Mouse (Mus musculus): Measurements from ENCODE around the gene Gm867. TPM values are rescaled to one million over a fixed set of nuclear protein-coding genes. Genes with fewer than 3 reads are reported as not detected.

Gene Gm867
- total RNA-seq, 2 experiments from 2014 or later = 0.71 to 0.83 TPM

- no peak for DNase-seq (ENCODE audit: low spot score in 2 of 2)
Observed at GRCm38 (mm10) chr10:75936909-75937667, 3.4 kb downstream of the Gm867 start.

DNA sequence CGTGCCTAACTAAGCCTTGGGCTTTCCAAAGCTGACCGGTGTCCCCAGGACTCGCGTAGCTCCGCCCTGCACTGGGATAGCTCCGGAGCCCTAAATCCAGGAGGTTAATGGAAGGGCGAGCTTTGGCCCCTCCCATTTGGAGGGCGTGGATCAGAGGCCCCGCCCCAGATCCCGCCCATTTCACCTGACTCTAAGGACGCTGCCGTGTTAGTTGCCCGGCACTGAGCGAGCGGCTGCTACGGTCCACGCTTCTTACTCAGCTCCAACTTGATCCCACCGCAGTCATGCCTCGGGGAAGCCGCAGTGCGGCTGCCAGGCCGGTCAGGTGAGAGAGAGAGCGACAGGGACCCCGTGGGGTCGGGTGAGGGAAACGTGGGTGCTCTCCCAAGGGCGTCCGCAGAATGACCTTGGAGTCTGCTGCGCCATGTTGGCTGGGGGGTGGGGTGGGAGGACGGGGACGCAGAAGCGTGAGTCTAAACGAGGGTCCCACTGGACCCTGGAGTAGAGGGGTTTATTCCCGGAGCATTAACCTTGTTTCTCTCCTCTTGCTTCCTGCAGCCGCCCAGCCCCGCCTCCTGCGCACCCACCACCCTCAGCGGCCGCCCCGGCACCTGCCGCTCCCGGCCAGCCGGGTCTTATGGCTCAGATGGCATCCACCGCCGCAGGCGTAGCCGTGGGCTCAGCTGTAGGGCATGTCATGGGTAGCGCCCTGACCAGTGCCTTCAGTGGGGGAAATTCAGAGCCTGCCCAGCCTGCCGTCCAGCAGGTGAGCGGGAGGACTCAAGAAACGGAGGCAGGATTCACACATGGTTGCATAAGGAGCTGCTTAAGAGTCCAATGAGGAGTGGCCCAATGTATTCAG, 4.6 kb downstream of the Gm867 start, which contains the start of gene Mmp11:
Mmp11 (minus strand) TSS at position 817 of the 862 bp plus-strand sequence.
- DNase-seq (ENCODE audit: low spot score in 2 of 2) = peak; percentile 53 to 69

DNA sequence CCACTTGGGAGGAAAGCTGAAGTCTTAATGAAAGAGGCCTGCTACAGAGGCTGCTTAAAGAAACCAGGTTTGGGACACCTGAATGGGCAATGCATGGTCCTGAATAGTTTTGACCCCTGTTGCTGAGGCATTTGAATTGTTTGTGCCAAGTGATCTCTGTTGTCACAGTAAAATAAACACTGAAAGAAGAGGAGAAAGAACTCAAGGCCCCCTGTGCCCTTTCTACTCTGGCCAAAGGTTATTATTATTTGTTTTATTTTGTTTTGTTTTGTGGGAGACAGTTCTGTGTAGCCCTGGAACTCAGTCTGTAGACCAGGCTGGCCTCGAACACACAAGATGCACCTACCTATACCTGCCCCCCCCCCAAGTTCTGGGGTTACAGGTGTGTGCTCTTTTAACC, 5.5 kb downstream of the Gm867 start:
- DNase-seq (ENCODE audit: low spot score in 2 of 2) = no peak

- no peak for DNase-seq (ENCODE audit: low spot score in 2 of 2)
Observed at GRCm38 (mm10) chr10:75932891-75933290, 7.6 kb downstream of the Gm867 start, which contains the start of gene Chchd10. TSS of gene Chchd10 (plus strand) at chr10:75933130.

DNA sequence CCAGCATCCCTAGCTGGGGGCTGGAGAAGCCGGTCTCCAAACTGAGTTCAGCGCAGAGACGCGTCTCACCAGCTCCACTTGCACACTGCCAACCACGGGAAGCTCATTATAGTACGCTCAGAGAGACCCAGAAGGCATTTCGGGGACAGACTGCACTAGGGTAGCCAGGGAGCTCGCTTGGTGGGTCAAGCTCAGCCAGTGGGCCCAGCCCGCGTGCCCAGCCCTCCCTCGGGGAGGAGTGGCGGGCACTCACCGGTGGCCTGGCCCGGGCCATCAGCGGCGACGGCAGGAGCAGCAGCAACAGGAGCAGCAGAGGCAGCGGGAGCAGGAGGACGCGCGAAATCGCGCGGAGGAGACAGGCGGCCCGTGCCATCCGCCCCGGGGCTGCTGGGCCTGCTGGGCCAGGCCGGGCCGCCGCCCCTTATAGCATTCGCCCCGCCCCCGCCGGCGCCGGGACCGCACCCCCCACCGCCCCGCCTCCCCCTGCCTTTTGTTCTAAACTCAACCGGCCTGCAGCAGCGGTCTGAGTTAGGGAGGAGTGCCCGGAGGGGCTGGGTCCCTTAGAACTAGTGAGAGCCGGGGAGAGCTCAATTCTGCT, 8.3 kb downstream of the Gm867 start:
- peak; percentile 29 to 53 for DNase-seq (ENCODE audit: low spot score in 2 of 2)

DNA sequence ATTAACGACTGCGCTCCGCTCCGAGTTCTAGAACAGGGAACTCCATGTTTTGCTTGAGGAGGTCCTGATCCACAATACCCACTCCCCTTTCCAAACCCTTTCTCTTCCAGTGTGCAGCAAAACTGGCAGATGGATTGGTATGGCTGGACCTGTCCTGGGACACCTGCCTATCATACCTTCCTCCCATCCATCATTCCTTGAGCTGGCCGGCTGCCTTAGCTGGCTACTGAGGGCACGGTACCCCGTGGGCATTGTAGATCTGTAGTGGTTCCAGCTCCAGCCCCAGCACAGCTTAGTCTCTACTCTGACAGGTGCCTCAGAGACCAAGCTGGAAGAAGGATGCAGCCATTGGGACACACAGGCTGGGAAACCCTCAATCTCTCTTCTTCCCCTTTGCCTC, 9.2 kb downstream of the Gm867 start:
- no peak for DNase-seq (ENCODE audit: low spot score in 2 of 2)

DNA sequence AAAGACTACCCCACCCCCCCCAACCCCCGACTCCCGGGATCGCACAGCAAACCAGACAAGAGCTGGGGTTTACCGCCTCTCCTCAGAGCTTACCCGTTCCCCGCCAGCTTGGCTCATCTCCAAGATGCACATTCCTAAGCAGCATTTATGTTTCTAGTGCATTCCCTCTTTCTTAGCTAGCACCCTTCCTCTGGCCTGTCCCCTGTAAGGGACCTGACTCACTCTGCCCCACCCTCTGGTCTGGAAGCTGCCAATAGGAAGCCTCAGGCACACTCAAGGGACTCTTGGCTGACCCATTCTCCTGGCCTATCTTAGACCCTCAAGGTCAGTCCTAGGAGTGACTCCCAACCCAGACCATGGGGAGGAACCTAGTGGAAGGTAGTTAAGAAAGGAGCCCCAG, 10.2 kb downstream of the Gm867 start:
- DNase-seq (ENCODE audit: low spot score in 2 of 2) = no peak

DNA sequence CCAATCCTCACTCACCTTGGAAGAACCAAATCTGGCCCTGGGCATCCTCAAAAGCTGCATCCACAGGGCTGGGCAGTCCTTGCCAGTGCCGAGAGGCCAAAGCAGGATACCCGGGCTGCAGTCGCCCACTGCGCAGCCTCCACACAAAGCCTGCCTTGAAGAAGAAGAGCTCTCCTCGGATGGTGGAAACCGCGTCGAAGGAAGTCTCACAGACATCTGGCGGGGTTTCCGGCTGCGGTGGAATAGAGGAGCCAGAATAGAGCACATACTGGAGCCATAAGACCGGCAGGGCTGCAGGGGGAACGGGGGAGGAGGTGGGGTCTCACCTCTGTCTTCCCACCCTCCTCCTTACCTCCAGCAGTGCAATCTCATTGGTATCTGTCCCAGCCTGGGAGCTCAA, 14.1 kb downstream of the Gm867 start:
- DNase-seq (ENCODE audit: low spot score in 2 of 2) = no peak

GRCm38 (mm10) chr10:75924324-75924723, 16.1 kb downstream of the Gm867 start:
- DNase-seq (ENCODE audit: low spot score in 2 of 2) = no peak

- DNase-seq (ENCODE audit: low spot score in 2 of 2) = peak in 1 of 2 experiments; percentile 25
Observed at GRCm38 (mm10) chr10:75921726-75922560, 18.5 kb downstream of the Gm867 start.

GRCm38 (mm10) chr10:75921026-75921725, 19.3 kb downstream of the Gm867 start, which contains the start of gene Smarcb1:
TSS of gene Smarcb1 (minus strand) at chr10:75921617.
- peak; percentile 95 to 97 for DNase-seq (ENCODE audit: low spot score in 2 of 2)

DNA sequence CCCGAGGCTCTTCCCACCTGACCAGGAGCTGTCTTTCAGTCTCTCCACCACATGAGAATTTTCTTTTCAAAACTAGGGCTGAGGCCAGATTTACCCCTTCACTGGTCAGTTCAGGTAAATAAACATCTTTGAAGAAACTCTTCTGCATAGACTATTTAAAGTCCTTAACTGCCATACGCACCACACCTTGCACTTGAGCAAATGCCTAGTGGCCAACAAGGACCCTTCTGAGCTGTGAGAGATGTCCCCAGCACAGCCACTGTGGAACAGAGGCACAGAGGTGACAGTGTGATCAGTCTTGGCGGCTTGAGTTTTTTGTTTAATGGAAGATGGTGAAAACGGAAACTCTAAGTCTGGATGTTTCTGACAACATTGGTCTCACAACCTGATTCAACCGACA, 21.4 kb downstream of the Gm867 start:
- no peak for DNase-seq (ENCODE audit: low spot score in 2 of 2)

GRCm38 (mm10) chr10:75916840-75917239, 23.6 kb downstream of the Gm867 start:
- no peak for DNase-seq (ENCODE audit: low spot score in 2 of 2)

GRCm38 (mm10) chr10:75915557-75915956, 24.9 kb downstream of the Gm867 start:
- DNase-seq (ENCODE audit: low spot score in 2 of 2) = no peak

GRCm38 (mm10) chr10:75913013-75913589, 27.4 kb downstream of the Gm867 start:
- no peak for DNase-seq (ENCODE audit: low spot score in 2 of 2)

- no peak for DNase-seq (ENCODE audit: low spot score in 2 of 2)
Observed at GRCm38 (mm10) chr10:75910698-75911097, 29.8 kb downstream of the Gm867 start.

GRCm38 (mm10) chr10:75906882-75907281, 33.6 kb downstream of the Gm867 start:
- no peak for DNase-seq (ENCODE audit: low spot score in 2 of 2)

- no peak for DNase-seq (ENCODE audit: low spot score in 2 of 2)
Observed at GRCm38 (mm10) chr10:75904391-75904790, 36.1 kb downstream of the Gm867 start.

DNA sequence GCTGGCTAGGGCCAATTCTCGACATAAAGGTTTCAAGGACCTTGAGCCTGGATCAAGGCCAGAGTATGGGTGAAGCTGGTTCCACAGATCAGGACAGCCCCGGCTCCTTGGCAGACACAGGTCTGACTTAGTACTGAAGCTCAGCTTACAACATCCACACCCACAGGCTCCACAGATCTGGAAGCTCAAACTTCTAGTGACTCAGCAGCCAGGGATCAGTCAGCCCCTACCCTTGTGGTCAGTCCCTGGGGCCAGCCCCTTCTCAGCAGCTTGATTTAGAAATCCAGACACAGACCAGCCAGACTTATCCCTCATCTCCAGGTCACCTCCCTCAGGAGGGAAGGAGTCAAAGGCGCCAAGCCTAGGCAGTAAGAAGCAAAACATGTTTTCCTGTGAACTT, 41.6 kb downstream of the Gm867 start:
- DNase-seq (ENCODE audit: low spot score in 2 of 2) = no peak
